ENCODE assay signal across 8 mouse cellular contexts in the genomic region with DNA sequence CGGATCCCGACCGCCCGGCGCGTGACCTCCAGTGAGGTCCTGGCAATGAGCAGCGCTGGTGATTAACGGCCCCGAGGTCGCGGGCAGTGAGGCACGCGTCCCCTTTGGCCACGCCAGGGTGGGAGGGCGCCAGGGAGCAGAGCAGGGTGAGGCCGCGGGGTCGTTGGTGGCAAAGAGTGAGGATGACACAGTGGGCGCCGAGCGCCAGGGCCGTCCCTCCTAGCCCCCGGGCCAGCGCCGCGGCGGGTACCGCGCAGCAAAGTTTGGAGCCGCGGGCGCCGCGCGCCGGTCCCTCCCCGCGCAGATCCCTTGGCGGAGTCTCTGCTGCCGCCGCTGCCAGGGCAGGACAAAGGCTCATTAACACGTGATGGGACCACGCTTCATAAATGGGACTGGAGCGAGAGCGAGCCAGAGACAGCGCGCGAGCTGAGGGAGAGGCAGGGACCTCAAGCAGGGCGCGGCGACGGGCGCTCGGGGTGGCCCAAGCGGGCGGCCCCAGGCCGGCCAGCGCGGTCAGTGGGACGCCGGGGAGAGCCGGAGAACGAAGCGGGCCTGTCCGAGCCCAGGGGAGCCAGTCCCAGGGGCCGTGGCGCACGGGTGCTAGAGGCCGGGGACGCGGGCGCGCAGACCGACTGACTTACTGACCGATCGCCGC. TPM values are rescaled to one million over a fixed set of nuclear protein-coding genes. Genes with fewer than 3 reads are reported as not detected.
DNase-seq lines count a peak whose midpoint lies in the region; ATAC-seq and TF ChIP-seq lines count a peak whose summit lies in the region.

A gene (plus strand): TSS at position 360 of the 655 bp plus-strand sequence.

- peak within 1 kb of the TSS; percentile 50 for H3K4me3 ChIP-seq in embryonic fibroblast, embryonic 13.5 days (ENCODE audit: insufficient read depth, low read length)
- H3K4me3 ChIP-seq in heart, embryonic 11.5 days (ENCODE audit: low read depth, low read length) = peak within 1 kb of the TSS; percentile 64
- peak within 1 kb of the TSS; percentile 56 for H3K4me3 ChIP-seq in kidney, embryonic 14.5 days (ENCODE audit: low read length)
- peak within 1 kb of the TSS; percentile 65 for H3K4me3 ChIP-seq in limb, embryonic 14.5 days (replicated peaks; ENCODE audit: low read length)
- H3K4me3 ChIP-seq in midbrain, embryonic 16.5 days (ENCODE audit: low read depth, low read length) = peak within 1 kb of the TSS; percentile 61
- H3K4me3 ChIP-seq in stomach, postnatal 0 days (ENCODE audit: low read depth, low read length) = peak within 1 kb of the TSS; percentile 56

- peak; percentile 2 for DNase-seq in thymus, postnatal 25 days
- DNase-seq in thymus, postnatal 14 days = no peak
- peak; percentile 51 for DNase-seq in limb, embryonic 14.5 days (ENCODE audit: low spot score)
- DNase-seq in stomach, postnatal 0 days (ENCODE audit: low spot score) = peak; percentile 90

- no peak for TF ChIP-seq EP300 in stomach, postnatal 0 days (optimal IDR thresholded peaks at IDR 0.05)

- no peaks in the 10 kb centered on the region for H3K36me3 ChIP-seq in heart, embryonic 11.5 days (ENCODE audit: control insufficient read depth, insufficient read depth, low read length)
- no peaks in the 10 kb centered on the region for H3K36me3 ChIP-seq in kidney, embryonic 14.5 days (ENCODE audit: control insufficient read depth, insufficient read depth, low read length)
- no peaks in the 10 kb centered on the region for H3K36me3 ChIP-seq in limb, embryonic 14.5 days (ENCODE audit: control insufficient read depth, insufficient read depth, low read length)
- H3K36me3 ChIP-seq in midbrain, embryonic 16.5 days (ENCODE audit: control insufficient read depth, insufficient read depth, low read length) = no peaks in the 10 kb centered on the region
- no peaks in the 10 kb centered on the region for H3K36me3 ChIP-seq in stomach, postnatal 0 days (ENCODE audit: control insufficient read depth, insufficient read depth, low read length)

- no peaks in the 10 kb centered on the region for H3K9me3 ChIP-seq in heart, embryonic 11.5 days (replicated peaks; ENCODE audit: control insufficient read depth, low read length)
- H3K9me3 ChIP-seq in kidney, embryonic 14.5 days (ENCODE audit: control insufficient read depth, low read length) = no peaks in the 10 kb centered on the region
- H3K9me3 ChIP-seq in limb, embryonic 14.5 days (ENCODE audit: control insufficient read depth, low read length) = no peaks in the 10 kb centered on the region
- no peaks in the 10 kb centered on the region for H3K9me3 ChIP-seq in midbrain, embryonic 16.5 days (replicated peaks; ENCODE audit: control insufficient read depth, low read length, poor library complexity, severe bottlenecking)
- no peaks in the 10 kb centered on the region for H3K9me3 ChIP-seq in stomach, postnatal 0 days (ENCODE audit: control insufficient read depth, low read length)

- peak within 1 kb of the TSS; percentile 98 for H3K4me2 ChIP-seq in heart, embryonic 11.5 days
- peak within 1 kb of the TSS; percentile 99 for H3K4me2 ChIP-seq in kidney, embryonic 14.5 days (replicated peaks; ENCODE audit: low read depth, low read length)
- peak within 1 kb of the TSS; percentile 97 for H3K4me2 ChIP-seq in limb, embryonic 14.5 days (replicated peaks; ENCODE audit: low read depth, low read length, severe bottlenecking)
- H3K4me2 ChIP-seq in midbrain, embryonic 16.5 days (ENCODE audit: low read length) = peak within 1 kb of the TSS; percentile 85
- peak within 1 kb of the TSS; percentile 91 for H3K4me2 ChIP-seq in stomach, postnatal 0 days (replicated peaks; ENCODE audit: low read depth)

- peaks cover 17% of the 10 kb centered on the region for H3K27me3 ChIP-seq in heart, embryonic 11.5 days (ENCODE audit: control insufficient read depth, insufficient read depth, low read length)
- peaks cover 27% of the 10 kb centered on the region for H3K27me3 ChIP-seq in kidney, embryonic 14.5 days (ENCODE audit: control insufficient read depth, insufficient read depth, low read length)
- peaks cover 10% of the 10 kb centered on the region for H3K27me3 ChIP-seq in limb, embryonic 14.5 days (ENCODE audit: control insufficient read depth, insufficient read depth, low read length)
- no peaks in the 10 kb centered on the region; the same call in 1 of the 2 replicates for H3K27me3 ChIP-seq in midbrain, embryonic 16.5 days (ENCODE audit: control insufficient read depth, insufficient read depth, low read depth, low read length)
- peaks cover 2% of the 10 kb centered on the region; the same call in 1 of the 2 replicates for H3K27me3 ChIP-seq in stomach, postnatal 0 days (ENCODE audit: control insufficient read depth, insufficient read depth, low read length)

- no peak for TF ChIP-seq CTCF in embryonic fibroblast, embryonic 13.5 days (IDR thresholded peaks at IDR 0.05; ENCODE audit: borderline replicate concordance, insufficient read depth, low read length)
- TF ChIP-seq CTCF in stomach, postnatal 0 days (IDR thresholded peaks at IDR 0.05; ENCODE audit: low read depth) = no peak

- H3K27ac ChIP-seq in embryonic fibroblast, embryonic 13.5 days (ENCODE audit: insufficient read depth, low read length) = no peak within 1 kb of the TSS
- H3K27ac ChIP-seq in heart, embryonic 11.5 days (ENCODE audit: low read depth, low read length) = no peak within 1 kb of the TSS
- H3K27ac ChIP-seq in kidney, embryonic 14.5 days (ENCODE audit: low read depth, low read length) = no peak within 1 kb of the TSS
- H3K27ac ChIP-seq in limb, embryonic 14.5 days (replicated peaks; ENCODE audit: low read depth, low read length) = peak within 1 kb of the TSS; percentile 65
- peak within 1 kb of the TSS; percentile 92 for H3K27ac ChIP-seq in midbrain, embryonic 16.5 days (ENCODE audit: low read length)
- no peak within 1 kb of the TSS; the same call in 1 of the 2 replicates for H3K27ac ChIP-seq in stomach, postnatal 0 days (replicated peaks)

- WGBS in heart, embryonic 11.5 days (ENCODE audit: insufficient replicate concordance) = under 1% methylated on average over 60 of the region's 77 CpGs
- WGBS in kidney, embryonic 14.5 days = under 1% methylated on average over 53 of the region's 77 CpGs
- under 1% methylated on average over 53 of the region's 77 CpGs for WGBS in limb, embryonic 14.5 days
- 1% methylated on average over 52 of the region's 77 CpGs for WGBS in midbrain, embryonic 16.5 days
- WGBS in stomach, postnatal 0 days = under 1% methylated on average over 58 of the region's 77 CpGs

- no peaks in the 10 kb centered on the region for H3K4me1 ChIP-seq in embryonic fibroblast, embryonic 13.5 days (ENCODE audit: control insufficient read depth, insufficient read depth, low read length)
- peaks cover 2% of the 10 kb centered on the region; the same call in 1 of the 2 replicates for H3K4me1 ChIP-seq in heart, embryonic 11.5 days (ENCODE audit: control insufficient read depth, insufficient read depth, low read length)
- no peaks in the 10 kb centered on the region for H3K4me1 ChIP-seq in kidney, embryonic 14.5 days (ENCODE audit: control insufficient read depth, insufficient read depth, low read length)
- H3K4me1 ChIP-seq in limb, embryonic 14.5 days (ENCODE audit: control insufficient read depth, insufficient read depth, low read length) = no peaks in the 10 kb centered on the region
- peaks cover 11% of the 10 kb centered on the region for H3K4me1 ChIP-seq in midbrain, embryonic 16.5 days (ENCODE audit: control insufficient read depth, insufficient read depth, low read length)
- H3K4me1 ChIP-seq in stomach, postnatal 0 days (replicated peaks; ENCODE audit: control insufficient read depth, insufficient read depth) = no peaks in the 10 kb centered on the region

- ATAC-seq in heart, embryonic 11.5 days (replicated peaks; ENCODE audit: insufficient number of reproducible peaks, low FRiP score, low TSS enrichment) = peak; percentile 87
- peak; percentile 95 for ATAC-seq in kidney, embryonic 14.5 days (ENCODE audit: low FRiP score, low TSS enrichment)
- peak; percentile 76 for ATAC-seq in limb, embryonic 14.5 days (ENCODE audit: low FRiP score, low read depth)
- ATAC-seq in midbrain, embryonic 16.5 days = peak; percentile 89
- peak; percentile 97 for ATAC-seq in stomach, postnatal 0 days (ENCODE audit: low FRiP score, low TSS enrichment)

- TF ChIP-seq POLR2A in embryonic fibroblast, embryonic 13.5 days (IDR thresholded peaks at IDR 0.05; ENCODE audit: low read depth, low read length) = 0 out of 2 replicates have a peak, but pooled peaks have one; percentile 3
- TF ChIP-seq POLR2A in limb, embryonic 14.5 days (IDR thresholded peaks at IDR 0.05; ENCODE audit: borderline replicate concordance, extremely low read depth, insufficient read depth, insufficient read length) = no peak

- H3K9ac ChIP-seq in heart, embryonic 11.5 days (ENCODE audit: low read depth, low read length) = peak within 1 kb of the TSS; percentile 80
- peak within 1 kb of the TSS; percentile 72 for H3K9ac ChIP-seq in kidney, embryonic 14.5 days (ENCODE audit: low read depth, low read length)
- H3K9ac ChIP-seq in limb, embryonic 14.5 days (ENCODE audit: low read depth, low read length, severe bottlenecking) = peak within 1 kb of the TSS; percentile 75
- peak within 1 kb of the TSS; percentile 95 for H3K9ac ChIP-seq in midbrain, embryonic 16.5 days (ENCODE audit: low read depth, low read length)
- peak within 1 kb of the TSS; percentile 59 for H3K9ac ChIP-seq in stomach, postnatal 0 days (ENCODE audit: low read length)

RNA-seq across cellular contexts. Expression of the gene that starts here (rescaled TPM):
- 0.67 and 1.1 TPM in 2 replicates for polyA plus RNA-seq in embryonic fibroblast, embryonic 13.5 days (2011; ENCODE audit: insufficient read length, low read depth, missing spikeins)
- polyA plus RNA-seq in heart, embryonic 11.5 days (2014; fragmentation: Nextera tagmentation; extraction: Ambion mirVana) = 0.82 and 0.86 TPM in 2 replicates
- 0.29 and 0.34 TPM in 2 replicates for polyA plus RNA-seq in kidney, embryonic 14.5 days (2014; fragmentation: Nextera tagmentation; extraction: Ambion mirVana)
- polyA plus RNA-seq in limb, embryonic 14.5 days (2012; rRNA removed) = 5.3 and 5.7 TPM in 2 replicates
- polyA plus RNA-seq in limb, embryonic 14.5 days (2014; fragmentation: Nextera tagmentation; extraction: Ambion mirVana) = 3.4 and 4.2 TPM in 2 replicates
- 51.7 and 51.9 TPM in 2 replicates for polyA plus RNA-seq in midbrain, embryonic 16.5 days (2015; fragmentation: Nextera tagmentation; extraction: Ambion mirVana)
- polyA plus RNA-seq in stomach, postnatal 0 days (2015; fragmentation: Nextera tagmentation; extraction: Ambion mirVana) = 0.86 and 1.0 TPM in 2 replicates

Comparison
In these comparisons a context has a peak if more than half of its experiments do, and no peak if none do; other contexts are left out.
1. Peak in ATAC-seq, H3K4me3 ChIP-seq, H3K9ac ChIP-seq and H3K4me2 ChIP-seq in heart, embryonic 11.5 days; RNA of the gene not detected or under 1 TPM.
2. Peak in ATAC-seq, H3K4me3 ChIP-seq, H3K9ac ChIP-seq and H3K4me2 ChIP-seq in kidney, embryonic 14.5 days; RNA of the gene not detected or under 1 TPM.
3. H3K27ac ChIP-seq: peak in limb, embryonic 14.5 days (single experiment) and midbrain, embryonic 16.5 days (single experiment); none in embryonic fibroblast, embryonic 13.5 days (single experiment), heart, embryonic 11.5 days (single experiment), kidney, embryonic 14.5 days (single experiment) and stomach, postnatal 0 days (single experiment).
4. Peak in every context shown above with its lines, with median percentiles within 50 percentile points of each other: H3K4me3 ChIP-seq, ATAC-seq, H3K4me2 ChIP-seq and H3K9ac ChIP-seq.